Mouse (Mus musculus) kidney, embryonic 15.5 days (tissue): ENCODE results near the gene Trio. TPM values are rescaled to one million over a fixed set of nuclear protein-coding genes. Genes with fewer than 3 reads are reported as not detected.

ENCODE experiments used
- ATAC-seq: fragments of 200-750 bp; cut with Nextera tagmentation; replicated peaks from 2 replicates; pipeline ENCODE4 v1.8.0; 2017; ENCODE audit warnings: moderate TSS enrichment; ENCODE audit not compliant: low FRiP score
- H3K27ac ChIP-seq: fragments of 300-500 bp; sonication (generic); 2 replicates; pipeline ENCODE4 v1.5.1; 2015; ENCODE audit warnings: mild to moderate bottlenecking, inconsistent platforms
- H3K27me3 ChIP-seq: fragments of 300-500 bp; sonication (generic); 2 replicates; pipeline ENCODE4 v1.6.1; 2015; ENCODE audit warnings: inconsistent platforms
- H3K36me3 ChIP-seq: fragments of 300-500 bp; sonication (generic); 2 replicates; pipeline ENCODE4 v1.6.1; 2015; ENCODE audit warnings: inconsistent platforms
- H3K4me1 ChIP-seq: fragments of 300-500 bp; sonication (generic); 2 replicates; pipeline ENCODE4 v1.6.1; 2015; ENCODE audit warnings: inconsistent platforms
- H3K4me2 ChIP-seq: fragments of 300-500 bp; sonication (generic); 2 replicates; pipeline ENCODE4 v1.6.1; 2015; ENCODE audit warnings: moderate library complexity, mild to moderate bottlenecking, inconsistent platforms
- H3K4me3 ChIP-seq: fragments of 300-500 bp; sonication (generic); replicated peaks from 2 replicates; pipeline ENCODE4 v1.5.1; 2015; ENCODE audit warnings: mild to moderate bottlenecking, inconsistent platforms
- H3K9ac ChIP-seq: fragments of 300-500 bp; sonication (generic); 2 replicates; pipeline ENCODE4 v1.6.1; 2015; ENCODE audit warnings: mild to moderate bottlenecking, inconsistent platforms
- H3K9me3 ChIP-seq: fragments of 300-500 bp; sonication (generic); replicated peaks from 2 replicates; pipeline ENCODE4 v1.6.1; 2016; ENCODE audit warnings: inconsistent platforms
- WGBS: fragments of 180-500 bp; shearing (Covaris S2); methylation state at CpG from one replicate; pipeline ENCODE4 v1.1.7; 2015; ENCODE audit warnings: mixed read lengths; 5-methylcytosine and 5-hydroxymethylcytosine counted together
- polyA plus RNA-seq: library from polyadenylated mRNA; unstranded; fragments of >200 nt; fragmentation: Nextera tagmentation; extraction: Ambion mirVana; gene quantifications from 2 replicates; pipeline ENCODE4 v1.2.1, GENCODE M21; 2015

The Trio gene
- polyA plus RNA-seq, 1 experiment from 2014 or later: 28.8 TPM

DNA sequence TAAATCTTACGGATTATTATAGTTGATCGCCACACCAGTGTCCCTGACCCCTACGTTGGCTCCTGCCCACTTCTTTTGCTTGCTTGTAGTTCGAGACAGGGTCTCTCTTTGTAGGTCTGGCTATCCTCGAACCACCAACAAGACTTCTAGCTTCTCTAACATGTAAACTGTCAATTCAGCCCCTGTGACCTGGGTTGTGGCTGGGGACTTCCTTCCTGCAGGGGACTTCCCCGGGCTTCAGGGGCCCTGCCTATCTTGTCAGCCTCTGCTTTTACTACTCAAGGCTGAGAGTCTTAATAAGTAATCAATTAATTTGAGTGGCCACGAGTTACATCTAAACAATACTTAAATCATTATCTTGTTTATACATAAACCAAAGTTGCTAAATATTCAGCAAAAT lies 99.2 kb downstream of the Trio start:
- Histone ChIP-seq H3K4me1 (peaks cover 72% of the 10 kb centered on the region), H3K4me2 (no peak overlapping the region), H3K27ac (0 out of 2 replicates have a peak overlapping the region, but pooled peaks have one; percentile 42), H3K9me3 (no peaks in the 10 kb centered on the region), H3K27me3 (no peaks in the 10 kb centered on the region), H3K36me3 (no peaks in the 10 kb centered on the region), H3K9ac (no peak overlapping the region), H3K4me3 (no peak overlapping the region)
- 68% methylated on average over 7 of the region's 7 CpGs for WGBS
- ATAC-seq: no peak

DNA sequence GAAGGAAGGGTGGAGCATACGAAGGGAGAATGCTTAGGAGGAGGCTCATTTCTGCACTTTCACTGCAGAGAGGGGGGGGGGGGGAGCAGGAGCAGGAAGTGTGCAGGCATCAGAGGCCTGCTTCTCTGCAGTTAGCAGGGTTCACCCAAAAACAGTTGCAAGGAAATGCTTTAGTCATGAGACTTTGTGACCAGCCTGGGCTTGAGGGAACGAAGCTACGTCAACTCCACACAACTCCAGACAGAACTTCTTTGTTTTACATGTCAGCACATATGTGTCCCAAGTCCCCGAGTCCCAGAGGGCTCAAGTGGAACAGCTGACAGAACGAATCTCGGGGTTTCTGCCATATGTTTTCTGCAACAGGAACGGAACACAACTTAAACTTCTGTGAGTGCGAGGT lies 99.8 kb downstream of the Trio start:
- Histone ChIP-seq H3K27ac (peak overlapping the region; percentile 48; the same call in 1 of the 2 replicates), H3K9ac (no peak overlapping the region), H3K4me3 (no peak overlapping the region), H3K36me3 (no peaks in the 10 kb centered on the region), H3K9me3 (no peaks in the 10 kb centered on the region), H3K27me3 (no peaks in the 10 kb centered on the region), H3K4me1 (peaks cover 73% of the 10 kb centered on the region), H3K4me2 (no peak overlapping the region)
- ATAC-seq: no peak
- 41% methylated on average over 8 of the region's 8 CpGs for WGBS

DNA sequence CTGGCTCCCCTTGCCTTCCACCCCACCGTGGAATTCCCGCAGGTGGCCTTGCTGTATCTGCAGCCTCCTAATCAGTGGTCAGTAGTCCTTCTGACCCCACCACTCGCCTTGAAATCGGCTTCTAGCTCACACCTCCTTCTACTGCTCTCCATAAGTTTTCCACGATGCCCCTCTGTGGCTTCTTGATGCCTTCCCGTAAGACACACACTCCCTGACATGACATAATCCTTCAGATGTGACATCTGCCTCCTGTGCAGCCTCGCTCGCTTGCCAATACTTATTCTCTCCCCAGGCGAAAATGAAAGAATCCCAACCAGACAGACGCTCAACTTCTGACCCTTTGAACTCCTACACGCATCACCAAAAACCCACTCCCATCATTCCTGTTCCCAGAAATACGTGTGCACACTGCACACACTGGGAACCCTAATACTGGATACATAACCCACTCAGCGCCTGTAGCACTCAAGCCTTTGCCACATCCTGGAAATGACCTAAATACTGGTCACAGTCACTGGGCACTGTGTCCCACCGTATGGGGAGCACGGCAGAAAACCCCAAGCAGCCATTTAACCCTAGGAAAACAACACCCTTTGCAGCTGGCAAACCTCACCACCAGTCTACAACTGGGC lies 100.5 kb downstream of the Trio start:
- H3K9ac ChIP-seq: no peak overlapping the region
- H3K27me3 ChIP-seq: no peaks in the 10 kb centered on the region
- peaks cover 73% of the 10 kb centered on the region for H3K4me1 ChIP-seq
- 0 out of 2 replicates have a peak, but pooled peaks have one; percentile 20 for ATAC-seq
- WGBS: 25% methylated on average over 15 of the region's 15 CpGs
- H3K4me2 ChIP-seq: no peak overlapping the region
- H3K9me3 ChIP-seq: no peaks in the 10 kb centered on the region
- no peaks in the 10 kb centered on the region for H3K36me3 ChIP-seq
- no peak overlapping the region for H3K4me3 ChIP-seq
- H3K27ac ChIP-seq: peak overlapping the region; percentile 48; the same call in 1 of the 2 replicates

DNA sequence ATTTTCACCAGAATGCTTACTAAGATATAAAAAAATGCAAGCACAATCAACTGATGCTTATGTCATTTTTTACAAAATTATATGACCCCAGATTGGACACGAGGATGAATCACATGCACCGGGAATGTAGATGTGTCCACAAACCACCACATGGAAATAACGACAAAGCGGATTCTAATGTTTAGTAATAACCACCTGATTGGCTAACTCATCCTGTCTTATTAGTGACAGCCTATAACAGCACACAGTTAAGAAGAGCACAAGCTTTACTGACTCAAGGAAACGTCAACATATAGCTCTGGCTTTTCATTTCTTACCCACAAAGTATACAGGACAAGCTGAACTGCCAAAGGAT lies 101.7 kb downstream of the Trio start:
- 19% methylated on average over 5 of the region's 5 CpGs for WGBS
- Histone ChIP-seq H3K9ac (no peak overlapping the region), H3K4me1 (peaks cover 77% of the 10 kb centered on the region), H3K4me2 (peak overlapping the region; percentile 65), H3K9me3 (no peaks in the 10 kb centered on the region), H3K36me3 (no peaks in the 10 kb centered on the region), H3K27ac (no peak overlapping the region), H3K4me3 (peak overlapping the region; percentile 35), H3K27me3 (no peaks in the 10 kb centered on the region)
- ATAC-seq: no peak

DNA sequence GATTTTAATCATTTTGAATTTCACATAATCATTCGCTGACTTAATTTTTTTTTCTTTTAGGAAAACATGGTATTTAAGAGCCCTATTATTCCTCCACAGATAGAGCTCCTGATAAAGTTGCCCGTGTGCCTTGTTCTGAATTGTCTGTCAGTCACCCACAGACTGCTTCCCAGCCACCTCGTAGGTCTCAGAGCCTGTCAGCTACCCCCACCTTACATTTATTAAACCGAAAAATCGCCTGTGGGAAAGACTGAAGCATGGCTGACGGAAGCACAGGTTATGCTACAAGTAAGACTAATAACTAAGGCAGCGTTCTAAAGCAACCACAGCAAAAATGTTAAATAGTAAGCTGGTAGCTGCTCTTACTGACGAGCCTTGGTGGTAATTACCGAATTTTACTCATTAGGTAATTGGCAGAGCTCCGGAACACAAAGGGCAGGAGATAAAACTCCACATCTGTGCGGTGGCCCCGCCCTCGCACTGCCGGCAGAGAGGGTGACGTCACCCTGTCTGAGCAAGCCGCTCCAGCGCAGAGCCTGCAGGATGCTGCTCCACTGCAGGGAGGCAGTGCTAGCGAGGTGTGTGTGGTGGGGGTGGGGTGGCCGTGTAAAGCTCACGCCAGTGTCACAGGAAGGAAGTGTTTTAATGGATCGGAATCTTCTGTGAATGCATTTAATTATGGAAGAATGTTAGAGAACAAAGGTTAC lies 102.2 kb downstream of the Trio start:
- H3K27ac ChIP-seq: no peak overlapping the region
- 0 out of 2 replicates have a peak overlapping the region, but pooled peaks have one; percentile 23 for H3K9ac ChIP-seq
- no peaks in the 10 kb centered on the region for H3K9me3 ChIP-seq
- H3K36me3 ChIP-seq: 0 out of 2 replicates have a peak, but pooled peaks cover 2% of the 10 kb centered on the region
- WGBS: 8% methylated on average over 21 of the region's 21 CpGs
- peaks cover 75% of the 10 kb centered on the region for H3K4me1 ChIP-seq
- H3K4me2 ChIP-seq: peak overlapping the region; percentile 65
- H3K4me3 ChIP-seq: peak overlapping the region; percentile 35
- ATAC-seq: peak; percentile 87
- H3K27me3 ChIP-seq: no peaks in the 10 kb centered on the region

DNA sequence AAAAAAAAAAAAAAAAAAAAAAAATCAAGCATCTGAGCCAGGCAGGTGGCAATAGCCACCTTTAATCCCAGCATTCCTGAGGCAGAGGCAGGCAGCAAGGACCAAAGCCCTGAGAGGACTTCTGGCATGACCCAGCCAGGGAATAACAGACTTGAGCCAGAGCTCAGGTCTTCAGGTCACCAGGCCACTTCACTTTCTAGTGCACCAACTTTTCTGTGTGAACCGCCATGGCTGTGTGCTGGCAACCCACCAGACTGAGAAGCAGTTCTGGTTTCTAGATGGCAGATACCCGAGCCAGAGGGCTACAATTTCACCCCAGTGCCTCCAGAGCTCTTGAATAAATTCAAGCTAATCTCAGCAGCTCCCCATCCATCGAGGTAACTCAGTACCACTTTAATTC lies 104.9 kb downstream of the Trio start:
- Histone ChIP-seq H3K4me1 (peaks cover 49% of the 10 kb centered on the region), H3K36me3 (peaks cover 15% of the 10 kb centered on the region; the same call in 1 of the 2 replicates), H3K4me2 (no peak overlapping the region), H3K27ac (no peak overlapping the region), H3K9me3 (no peaks in the 10 kb centered on the region), H3K27me3 (no peaks in the 10 kb centered on the region), H3K4me3 (no peak overlapping the region), H3K9ac (no peak overlapping the region)
- WGBS: 50% methylated on average over 3 of the region's 3 CpGs
- ATAC-seq: no peak

DNA sequence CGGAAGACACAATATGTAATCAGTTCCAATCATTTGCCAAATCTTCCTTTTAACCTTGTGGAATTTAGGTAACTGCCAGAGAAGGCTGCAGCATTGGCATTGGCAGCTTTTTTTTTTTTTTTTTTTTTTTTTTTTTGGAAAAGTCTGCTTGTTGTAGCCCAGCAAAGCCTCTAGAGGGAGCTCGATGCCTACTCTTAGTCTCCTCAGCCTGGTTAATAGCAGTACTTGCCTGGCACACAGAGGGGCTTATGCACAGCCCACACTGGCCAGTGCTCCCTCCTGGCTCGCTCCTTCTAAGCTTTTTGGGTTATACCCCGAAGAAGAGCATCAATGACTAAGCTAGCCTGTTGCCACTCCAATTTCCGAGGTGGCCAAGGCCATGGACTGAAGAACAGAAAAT lies 106.1 kb downstream of the Trio start:
- no peaks in the 10 kb centered on the region for H3K27me3 ChIP-seq
- H3K4me3 ChIP-seq: no peak overlapping the region
- H3K27ac ChIP-seq: no peak overlapping the region
- no peak overlapping the region for H3K4me2 ChIP-seq
- H3K36me3 ChIP-seq: peaks cover 18% of the 10 kb centered on the region; the same call in 1 of the 2 replicates
- H3K9me3 ChIP-seq: no peaks in the 10 kb centered on the region
- ATAC-seq: peak; percentile 67
- 23% methylated on average over 5 of the region's 5 CpGs for whole genome bisulfite sequencing
- no peak overlapping the region for H3K9ac ChIP-seq
- H3K4me1 ChIP-seq: peaks cover 37% of the 10 kb centered on the region

DNA sequence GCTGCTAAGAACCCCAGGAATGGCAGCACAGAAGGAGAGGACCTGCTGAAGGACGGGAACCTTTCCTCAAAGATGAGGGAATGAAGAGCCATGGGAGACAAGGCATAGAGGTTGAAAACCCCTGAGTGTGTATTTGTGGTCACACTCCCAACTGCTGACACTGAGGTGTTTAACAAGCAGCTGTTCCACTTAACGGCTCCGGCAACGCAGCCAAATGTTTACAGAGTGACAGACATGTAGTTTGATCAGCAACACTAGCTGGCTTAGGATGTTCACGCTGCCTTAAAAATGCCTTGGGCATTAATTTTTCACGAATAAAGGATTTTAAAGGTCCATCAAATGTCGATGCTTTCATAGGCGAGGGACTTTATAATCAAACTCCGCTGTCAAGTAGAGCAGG lies 106.8 kb downstream of the Trio start:
- H3K27me3 ChIP-seq: no peaks in the 10 kb centered on the region
- H3K4me1 ChIP-seq: peaks cover 35% of the 10 kb centered on the region
- no peaks in the 10 kb centered on the region for H3K9me3 ChIP-seq
- peaks cover 18% of the 10 kb centered on the region; the same call in 1 of the 2 replicates for H3K36me3 ChIP-seq
- WGBS: 76% methylated on average over 9 of the region's 9 CpGs
- H3K27ac ChIP-seq: no peak overlapping the region
- no peak overlapping the region for H3K9ac ChIP-seq
- no peak overlapping the region for H3K4me2 ChIP-seq
- ATAC-seq: no peak
- H3K4me3 ChIP-seq: no peak overlapping the region

DNA sequence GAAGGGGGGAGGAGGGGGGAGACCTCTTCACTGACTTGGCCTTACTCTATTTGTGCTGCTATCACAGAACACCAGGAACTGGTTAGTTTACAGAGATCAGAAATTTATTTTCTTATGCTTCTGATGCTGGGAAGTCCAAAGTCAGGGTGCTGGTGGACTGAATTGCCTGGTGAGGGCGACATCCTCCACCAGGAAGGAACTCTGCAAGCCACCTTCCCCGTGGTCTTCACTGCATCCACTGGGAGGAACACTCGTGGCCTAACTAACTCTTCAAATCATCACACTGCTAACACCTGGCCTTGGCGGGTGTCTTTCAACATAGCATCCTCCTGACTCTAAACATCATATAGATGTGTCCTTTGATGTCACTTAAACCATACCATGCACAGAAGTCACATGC lies 109.4 kb downstream of the Trio start:
- WGBS: 66% methylated on average over 4 of the region's 4 CpGs
- H3K27ac ChIP-seq: no peak overlapping the region

DNA sequence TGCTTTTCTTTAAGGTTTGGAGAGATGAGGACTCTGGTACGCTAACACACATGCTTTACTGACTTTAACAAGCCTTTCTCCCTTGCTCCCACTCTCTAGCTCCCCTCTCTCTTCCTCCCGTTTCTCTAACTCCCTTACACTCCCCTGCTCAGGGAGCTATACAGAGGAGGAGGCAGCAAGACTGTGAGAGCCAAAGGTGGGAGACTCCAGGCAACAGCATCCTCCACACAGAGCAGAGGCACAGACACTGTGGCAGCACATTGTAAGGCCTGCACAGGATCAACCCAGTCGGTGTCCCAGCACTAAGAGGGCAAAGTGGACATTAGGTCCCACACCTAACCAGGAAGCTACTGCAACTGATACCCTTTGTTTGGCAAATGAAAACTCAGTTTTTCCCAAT lies 112.6 kb downstream of the Trio start:
- no peak overlapping the region for H3K4me2 ChIP-seq
- peak; percentile 52; the same call in 1 of the 2 replicates for ATAC-seq
- H3K4me1 ChIP-seq: peaks cover 4% of the 10 kb centered on the region; the same call in 1 of the 2 replicates
- peaks cover 35% of the 10 kb centered on the region for H3K36me3 ChIP-seq
- no peaks in the 10 kb centered on the region for H3K27me3 ChIP-seq
- H3K9ac ChIP-seq: no peak overlapping the region
- no peak overlapping the region for H3K27ac ChIP-seq
- WGBS: 51% methylated on average over 3 of the region's 3 CpGs
- no peak overlapping the region for H3K4me3 ChIP-seq
- H3K9me3 ChIP-seq: no peaks in the 10 kb centered on the region

More for the DNA sequence above, 109.4 kb downstream of the Trio start:
- peaks cover 18% of the 10 kb centered on the region for H3K4me1 ChIP-seq
- H3K9ac ChIP-seq: no peak overlapping the region
- H3K27me3 ChIP-seq: no peaks in the 10 kb centered on the region
- no peaks in the 10 kb centered on the region for H3K9me3 ChIP-seq
- no peak for ATAC-seq
- no peak overlapping the region for H3K4me3 ChIP-seq
- H3K4me2 ChIP-seq: no peak overlapping the region
- H3K36me3 ChIP-seq: peaks cover 27% of the 10 kb centered on the region; the same call in 1 of the 2 replicates

DNA sequence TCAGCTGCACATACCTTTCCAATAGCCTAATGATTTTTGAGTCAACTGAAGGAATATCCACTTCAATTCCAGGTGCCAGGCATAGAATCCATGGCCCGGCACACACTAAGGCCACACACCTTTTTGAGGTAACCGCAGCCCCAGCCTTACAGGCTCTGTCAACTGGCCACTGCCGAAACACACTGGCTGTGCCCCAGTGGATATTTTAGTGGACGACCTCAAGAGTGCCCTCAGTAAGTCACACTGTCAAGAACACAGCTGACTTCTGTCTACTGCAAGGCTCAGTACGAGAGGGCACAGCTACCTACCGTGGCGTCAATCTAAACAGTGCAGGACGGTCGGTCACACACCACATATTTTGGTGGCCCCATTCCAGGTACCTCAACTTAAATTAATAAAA lies 114.5 kb downstream of the Trio start:
- Histone ChIP-seq H3K4me1 (peaks cover 7% of the 10 kb centered on the region; the same call in 1 of the 2 replicates), H3K36me3 (peaks cover 25% of the 10 kb centered on the region), H3K4me2 (no peak overlapping the region), H3K27me3 (no peaks in the 10 kb centered on the region), H3K27ac (no peak overlapping the region), H3K9ac (no peak overlapping the region), H3K9me3 (no peaks in the 10 kb centered on the region), H3K4me3 (no peak overlapping the region)
- ATAC-seq: no peak
- WGBS: 52% methylated on average over 9 of the region's 9 CpGs

DNA sequence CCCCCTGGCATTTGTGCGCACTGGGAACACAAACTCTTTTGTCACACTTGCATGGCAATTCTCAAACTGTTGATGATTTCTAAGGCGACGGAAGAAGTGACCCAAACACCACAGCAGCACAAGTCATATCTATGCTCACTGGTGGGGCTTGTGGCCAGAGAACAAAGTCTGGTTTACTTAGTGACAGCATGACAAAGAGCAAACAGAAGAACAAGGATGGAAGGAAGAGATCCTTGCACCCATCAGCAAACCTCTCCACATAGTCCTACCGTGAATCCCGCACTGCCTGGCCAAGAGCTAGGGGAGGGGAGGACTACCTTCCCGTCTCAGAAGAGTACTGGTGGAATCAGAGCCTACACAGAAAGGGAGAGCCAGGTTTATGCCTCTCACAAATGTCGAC lies 115.5 kb downstream of the Trio start:
- Histone ChIP-seq H3K4me3 (no peak overlapping the region), H3K27me3 (no peaks in the 10 kb centered on the region), H3K9me3 (no peaks in the 10 kb centered on the region), H3K9ac (no peak overlapping the region), H3K36me3 (peaks cover 22% of the 10 kb centered on the region), H3K4me2 (no peak overlapping the region), H3K27ac (no peak overlapping the region), H3K4me1 (peaks cover 13% of the 10 kb centered on the region; the same call in 1 of the 2 replicates)
- 94% methylated on average over 7 of the region's 7 CpGs for WGBS
- ATAC-seq: no peak
